Mouse (Mus musculus): ENCODE data around the gene Cmtm7. TPM values are rescaled to one million over a fixed set of nuclear protein-coding genes. Genes with fewer than 3 reads are reported as not detected.

The Cmtm7 gene
- polyA plus RNA-seq, 2 experiments, result 36.7 to 49.5 TPM

- no peak overlapping the region for H3K27ac ChIP-seq
- H3K4me3 ChIP-seq (ENCODE audit: insufficient read depth in 1 of 2, low read depth in 2 of 2, low read length in 2 of 2), result no peak overlapping the region
- H3K9me3 ChIP-seq (ENCODE audit: control insufficient read depth, low read length), result no peaks in the 10 kb centered on the region
- WGBS (ENCODE audit: insufficient replicate concordance), result 63% methylated on average over 7 of the region's 7 CpGs
- H3K36me3 ChIP-seq (replicated peaks; ENCODE audit: control insufficient read depth, insufficient read depth, low read depth), result no peaks in the 10 kb centered on the region
- H3K9ac ChIP-seq (replicated peaks), result no peak overlapping the region
- peaks cover 0 to 5% of the 10 kb centered on the region in 2 experiments; a peak in 2 of 4 replicates for H3K4me1 ChIP-seq (replicated peaks; ENCODE audit: control insufficient read depth in 2 of 2, insufficient read depth in 2 of 2, low read length in 1 of 2)
- no peak overlapping the region for H3K4me2 ChIP-seq (ENCODE audit: low read depth)
- no peak for DNase-seq (ENCODE audit: low read depth in 3 of 3, low spot score in 3 of 3)
- TF ChIP-seq CTCF (IDR thresholded peaks at IDR 0.05; ENCODE audit: low read depth) (no peak), EP300 (IDR thresholded peaks at IDR 0.05; ENCODE audit: low read depth) (no peak)
- H3K27me3 ChIP-seq (ENCODE audit: control insufficient read depth, insufficient read depth, low read length), result no peaks in the 10 kb centered on the region
- no peak for ATAC-seq (ENCODE audit: insufficient read depth)
Observed at GRCm38 (mm10) chr9:114824166-114824565, 42.5 kb upstream of the Cmtm7 start.

GRCm38 (mm10) chr9:114821548-114822289 is 40.1 kb upstream of the Cmtm7 start:
- Histone ChIP-seq H3K27ac (no peak overlapping the region), H3K4me2 (ENCODE audit: low read depth) (no peak overlapping the region), H3K9ac (replicated peaks) (no peak overlapping the region), H3K36me3 (replicated peaks; ENCODE audit: control insufficient read depth, insufficient read depth, low read depth) (no peaks in the 10 kb centered on the region), H3K4me1 (replicated peaks; ENCODE audit: control insufficient read depth in 2 of 2, insufficient read depth in 2 of 2, low read length in 1 of 2) (peaks cover 0 to 2% of the 10 kb centered on the region in 2 experiments; a peak in 2 of 4 replicates), H3K9me3 (ENCODE audit: control insufficient read depth, low read length) (no peaks in the 10 kb centered on the region), H3K4me3 (ENCODE audit: insufficient read depth in 1 of 2, low read depth in 2 of 2, low read length in 2 of 2) (no peak overlapping the region), H3K27me3 (ENCODE audit: control insufficient read depth, insufficient read depth, low read length) (no peaks in the 10 kb centered on the region)
- 66% methylated on average over 15 of the region's 15 CpGs for WGBS (ENCODE audit: insufficient replicate concordance)
- DNase-seq (ENCODE audit: low read depth in 3 of 3, low spot score in 3 of 3) (no peak), ATAC-seq (ENCODE audit: insufficient read depth) (no peak)
- TF ChIP-seq EP300 (IDR thresholded peaks at IDR 0.05; ENCODE audit: low read depth), result no peak
- no peak for TF ChIP-seq CTCF (IDR thresholded peaks at IDR 0.05; ENCODE audit: low read depth)

- WGBS (ENCODE audit: insufficient replicate concordance), result 57% methylated on average over 3 of the region's 3 CpGs
- H3K4me3 ChIP-seq (ENCODE audit: insufficient read depth in 1 of 2, low read depth in 2 of 2, low read length in 2 of 2), result no peak overlapping the region
- H3K9ac ChIP-seq (replicated peaks), result no peak overlapping the region
- H3K9me3 ChIP-seq (ENCODE audit: control insufficient read depth, low read length), result no peaks in the 10 kb centered on the region
- H3K4me1 ChIP-seq (replicated peaks; ENCODE audit: control insufficient read depth in 2 of 2, insufficient read depth in 2 of 2, low read length in 1 of 2), result peaks cover 0 to 9% of the 10 kb centered on the region in 2 experiments; a peak in 2 of 4 replicates
- DNase-seq (ENCODE audit: low read depth in 3 of 3, low spot score in 3 of 3) (no peak), ATAC-seq (ENCODE audit: insufficient read depth) (no peak)
- no peaks in the 10 kb centered on the region for H3K36me3 ChIP-seq (replicated peaks; ENCODE audit: control insufficient read depth, insufficient read depth, low read depth)
- H3K27ac ChIP-seq, result no peak overlapping the region
- TF ChIP-seq CTCF (IDR thresholded peaks at IDR 0.05; ENCODE audit: low read depth), result no peak
- TF ChIP-seq EP300 (IDR thresholded peaks at IDR 0.05; ENCODE audit: low read depth), result no peak
- no peak overlapping the region for H3K4me2 ChIP-seq (ENCODE audit: low read depth)
- no peaks in the 10 kb centered on the region for H3K27me3 ChIP-seq (ENCODE audit: control insufficient read depth, insufficient read depth, low read length)
Observed at GRCm38 (mm10) chr9:114818918-114819317, 37.3 kb upstream of the Cmtm7 start.

- TF ChIP-seq EP300 (IDR thresholded peaks at IDR 0.05; ENCODE audit: low read depth) (no peak), CTCF (IDR thresholded peaks at IDR 0.05; ENCODE audit: low read depth) (no peak)
- H3K27ac ChIP-seq, result no peak overlapping the region
- no peak overlapping the region for H3K4me2 ChIP-seq (ENCODE audit: low read depth)
- no peaks in the 10 kb centered on the region for H3K36me3 ChIP-seq (replicated peaks; ENCODE audit: control insufficient read depth, insufficient read depth, low read depth)
- H3K9ac ChIP-seq (replicated peaks), result no peak overlapping the region
- no peak overlapping the region for H3K4me3 ChIP-seq (ENCODE audit: insufficient read depth in 1 of 2, low read depth in 2 of 2, low read length in 2 of 2)
- H3K9me3 ChIP-seq (ENCODE audit: control insufficient read depth, low read length), result no peaks in the 10 kb centered on the region
- peaks cover 0 to 9% of the 10 kb centered on the region in 2 experiments; a peak in 2 of 4 replicates for H3K4me1 ChIP-seq (replicated peaks; ENCODE audit: control insufficient read depth in 2 of 2, insufficient read depth in 2 of 2, low read length in 1 of 2)
- H3K27me3 ChIP-seq (ENCODE audit: control insufficient read depth, insufficient read depth, low read length), result no peaks in the 10 kb centered on the region
- WGBS (ENCODE audit: insufficient replicate concordance), result 62% methylated on average over 7 of the region's 7 CpGs
- ATAC-seq (ENCODE audit: insufficient read depth), result peak; percentile 52; the same call in 1 of the 2 replicates
- peak in 2 of 3 experiments; percentile 23 to 33 for DNase-seq (ENCODE audit: low read depth in 3 of 3, low spot score in 3 of 3)
Observed at GRCm38 (mm10) chr9:114817012-114817411, 35.4 kb upstream of the Cmtm7 start.

GRCm38 (mm10) chr9:114816121-114816520 is 34.5 kb upstream of the Cmtm7 start:
- Histone ChIP-seq H3K27ac (no peak overlapping the region), H3K9ac (replicated peaks) (no peak overlapping the region), H3K4me2 (ENCODE audit: low read depth) (no peak overlapping the region), H3K9me3 (ENCODE audit: control insufficient read depth, low read length) (no peaks in the 10 kb centered on the region), H3K27me3 (ENCODE audit: control insufficient read depth, insufficient read depth, low read length) (no peaks in the 10 kb centered on the region), H3K36me3 (replicated peaks; ENCODE audit: control insufficient read depth, insufficient read depth, low read depth) (no peaks in the 10 kb centered on the region), H3K4me1 (replicated peaks; ENCODE audit: control insufficient read depth in 2 of 2, insufficient read depth in 2 of 2, low read length in 1 of 2) (peaks cover 0 to 11% of the 10 kb centered on the region in 2 experiments; a peak in 2 of 4 replicates), H3K4me3 (ENCODE audit: insufficient read depth in 1 of 2, low read depth in 2 of 2, low read length in 2 of 2) (no peak overlapping the region)
- ATAC-seq (ENCODE audit: insufficient read depth) (no peak), DNase-seq (ENCODE audit: low read depth in 3 of 3, low spot score in 3 of 3) (no peak)
- WGBS (ENCODE audit: insufficient replicate concordance), result 82% methylated on average over 7 of the region's 7 CpGs
- TF ChIP-seq EP300 (IDR thresholded peaks at IDR 0.05; ENCODE audit: low read depth), result no peak
- no peak for TF ChIP-seq CTCF (IDR thresholded peaks at IDR 0.05; ENCODE audit: low read depth)

Measured in liver, embryonic 14.5 days (tissue).